Mouse (Mus musculus): ENCODE results near the gene Mical2.

- TF ChIP-seq CTCF (conservative IDR thresholded peaks at IDR 0.05; ENCODE audit: insufficient read depth, insufficient read length, low read depth, low read length): no peak
- no peak for TF ChIP-seq POLR2A (IDR thresholded peaks at IDR 0.05; ENCODE audit: low read depth, low read length)
These were observed 220.8 kb downstream of the Mical2 start for GRCm38 (mm10) chr7:112446498-112446897.
